Mouse (Mus musculus) limb, embryonic 12.5 days (tissue): Measurements from ENCODE around the gene Kif17. TPM values are rescaled to one million over a fixed set of nuclear protein-coding genes. Genes with fewer than 3 reads are reported as not detected.

Experiments
- ATAC-seq: fragments of 200-750 bp; cut with Nextera tagmentation; 2 replicates; pipeline ENCODE4 v1.8.0; 2017; ENCODE audit warnings: low read depth, moderate TSS enrichment; ENCODE audit not compliant: insufficient number of reproducible peaks, insufficient read depth, low FRiP score, low TSS enrichment
- H3K27ac ChIP-seq: fragments of 300-500 bp; sonication (generic); 2 replicates; pipeline ENCODE4 v1.5.1; 2016; ENCODE audit warnings: mild to moderate bottlenecking, moderate library complexity
- H3K27me3 ChIP-seq: fragments of 300-500 bp; sonication (generic); 2 replicates; pipeline ENCODE4 v1.6.1; 2016; ENCODE audit warnings: mild to moderate bottlenecking, moderate library complexity
- H3K36me3 ChIP-seq: fragments of 300-500 bp; sonication (generic); 2 replicates; pipeline ENCODE4 v1.6.1; 2016; ENCODE audit warnings: mild to moderate bottlenecking, moderate library complexity
- H3K4me1 ChIP-seq: fragments of 300-500 bp; sonication (generic); replicated peaks from 2 replicates; pipeline ENCODE4 v1.6.1; 2016
- H3K4me2 ChIP-seq: fragments of 300-500 bp; sonication (generic); 2 replicates; pipeline ENCODE4 v1.6.1; 2016; ENCODE audit warnings: mild to moderate bottlenecking, moderate library complexity
- H3K4me3 ChIP-seq: fragments of 300-500 bp; sonication (generic); replicated peaks from 2 replicates; pipeline ENCODE4 v1.5.1; 2016; ENCODE audit warnings: mild to moderate bottlenecking
- H3K9ac ChIP-seq: fragments of 300-500 bp; sonication (generic); replicated peaks from 2 replicates; pipeline ENCODE4 v1.6.1; 2016; ENCODE audit warnings: mild to moderate bottlenecking, moderate library complexity
- H3K9me3 ChIP-seq: fragments of 300-500 bp; sonication (generic); 2 replicates; pipeline ENCODE4 v1.6.1; 2016; ENCODE audit warnings: mild to moderate bottlenecking, moderate library complexity
- WGBS: fragments of 180-500 bp; shearing (Covaris S2); methylation state at CpG from one replicate; pipeline ENCODE4 v1.1.7; 2016; 5-methylcytosine and 5-hydroxymethylcytosine counted together
- polyA plus RNA-seq: library from polyadenylated mRNA; unstranded; fragments of >200 nt; fragmentation: Nextera tagmentation; extraction: Ambion mirVana; gene quantifications from 2 replicates; pipeline ENCODE4 v1.2.1, GENCODE M21; 2016

Gene Kif17
- polyA plus RNA-seq: 1.0 and 1.3 TPM in 2 replicates

DNA sequence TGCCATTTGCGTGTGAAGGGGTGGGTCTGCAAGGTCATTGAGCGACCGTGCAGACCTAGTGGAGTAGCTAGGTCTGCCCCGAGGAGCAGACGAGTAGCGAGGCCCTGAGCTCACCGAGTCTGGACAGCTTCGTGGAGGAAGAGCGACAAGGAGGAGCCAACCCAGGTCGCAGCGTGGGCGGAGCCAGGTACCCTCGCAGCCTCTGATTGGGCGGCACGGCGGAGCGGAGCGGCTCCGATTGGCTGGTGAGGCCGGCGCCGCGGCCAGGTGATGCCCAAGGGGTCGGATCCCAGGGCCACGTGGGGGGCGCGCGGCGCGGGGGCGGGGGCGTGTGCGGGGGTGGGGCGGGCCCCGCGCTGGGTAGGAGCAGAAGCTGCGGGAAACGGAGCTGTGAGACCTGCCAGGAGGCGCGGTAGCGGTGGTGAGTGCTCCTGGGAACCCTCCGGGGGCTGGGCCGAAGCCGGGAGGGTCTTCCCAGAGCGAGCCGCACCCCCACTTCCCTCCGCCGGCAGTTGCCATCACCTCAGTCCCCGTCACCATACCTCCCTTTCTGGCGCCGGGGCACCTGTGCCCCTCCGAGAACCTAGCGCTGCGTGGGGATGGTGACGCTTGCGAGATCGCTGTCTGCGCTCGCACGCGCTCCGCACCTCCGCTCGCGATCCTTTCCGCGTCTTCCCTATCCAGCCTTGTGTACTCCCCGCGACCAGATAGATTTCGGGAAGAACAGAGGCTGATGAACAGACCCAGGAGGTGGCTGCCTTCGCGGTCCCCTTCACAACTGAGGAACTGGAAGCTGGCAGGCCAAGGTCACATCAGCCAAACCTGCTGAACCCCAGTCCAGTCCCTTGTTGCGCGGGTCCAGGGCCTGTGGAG is at the start of gene Kif17, which contains the start of gene Sh2d5:
TSS of gene Kif17 (plus strand) at position 348 of the 873 bp plus-strand sequence.
TSS of gene Sh2d5 (plus strand) at position 316 of the 873 bp plus-strand sequence.
- Histone ChIP-seq H3K36me3 (peaks cover 26% of the 10 kb centered on the region), H3K27me3 (peaks cover 63% of the 10 kb centered on the region), H3K4me1 (peaks cover 41% of the 10 kb centered on the region), H3K27ac (no peak within 1 kb of the TSS), H3K4me3 (peak within 1 kb of the TSS; percentile 58), H3K4me2 (peak within 1 kb of the TSS; percentile 99), H3K9me3 (no peaks in the 10 kb centered on the region), H3K9ac (peak within 1 kb of the TSS; percentile 47)
- under 1% methylated on average over 64 of the region's 74 CpGs for WGBS
- peak; percentile 72 for ATAC-seq

DNA sequence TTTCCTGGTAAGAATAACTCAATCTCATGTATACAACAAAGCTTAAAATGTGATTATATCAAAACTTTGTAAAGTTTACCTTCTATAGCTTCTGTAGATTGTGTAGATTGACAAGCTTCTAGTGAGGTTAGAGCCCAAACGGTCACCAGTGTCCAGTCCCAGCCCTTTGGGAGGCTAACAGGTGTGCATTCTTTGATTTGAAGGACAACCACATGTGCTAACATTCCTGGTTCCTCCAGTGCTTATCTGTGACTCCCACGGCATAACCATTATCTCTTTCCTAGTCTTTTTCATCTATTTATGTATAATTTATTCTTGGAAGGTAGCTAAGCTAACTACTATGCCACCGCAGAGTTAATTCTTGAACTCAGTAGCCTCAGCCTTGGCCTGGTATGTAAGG is 49.5 kb upstream of the Kif17 start:
- Histone ChIP-seq H3K36me3 (peaks cover 95% of the 10 kb centered on the region), H3K4me1 (no peaks in the 10 kb centered on the region), H3K9me3 (no peaks in the 10 kb centered on the region), H3K9ac (no peak overlapping the region), H3K4me2 (no peak overlapping the region), H3K27ac (no peak overlapping the region), H3K4me3 (no peak overlapping the region), H3K27me3 (no peaks in the 10 kb centered on the region)
- no peak for ATAC-seq
- WGBS: 85% methylated on average over 3 of the region's 3 CpGs

DNA sequence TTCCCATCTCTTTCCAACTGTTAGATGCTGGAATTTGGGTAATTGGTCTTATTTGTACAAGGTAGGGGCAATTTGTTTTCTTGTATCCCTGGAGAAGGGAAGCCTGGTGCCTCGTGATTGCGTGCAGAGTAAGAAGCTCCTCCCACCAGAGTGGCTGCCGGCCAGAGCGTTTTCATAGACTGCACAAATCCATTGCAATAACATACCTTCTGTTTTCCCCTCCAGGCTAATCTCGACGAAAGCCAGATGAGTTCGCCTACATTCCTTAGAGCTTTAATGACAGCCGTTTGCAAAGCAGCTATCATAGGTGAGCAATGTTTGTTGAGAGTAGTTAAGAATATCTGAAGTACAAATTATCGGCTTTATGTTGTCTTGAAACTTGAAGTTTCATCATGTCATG is 48.5 kb upstream of the Kif17 start:
- Histone ChIP-seq H3K27ac (no peak overlapping the region), H3K4me2 (no peak overlapping the region), H3K9me3 (no peaks in the 10 kb centered on the region), H3K36me3 (peaks cover 93% of the 10 kb centered on the region), H3K9ac (no peak overlapping the region), H3K27me3 (no peaks in the 10 kb centered on the region), H3K4me1 (no peaks in the 10 kb centered on the region), H3K4me3 (no peak overlapping the region)
- no peak for ATAC-seq
- 68% methylated on average over 9 of the region's 9 CpGs for WGBS

DNA sequence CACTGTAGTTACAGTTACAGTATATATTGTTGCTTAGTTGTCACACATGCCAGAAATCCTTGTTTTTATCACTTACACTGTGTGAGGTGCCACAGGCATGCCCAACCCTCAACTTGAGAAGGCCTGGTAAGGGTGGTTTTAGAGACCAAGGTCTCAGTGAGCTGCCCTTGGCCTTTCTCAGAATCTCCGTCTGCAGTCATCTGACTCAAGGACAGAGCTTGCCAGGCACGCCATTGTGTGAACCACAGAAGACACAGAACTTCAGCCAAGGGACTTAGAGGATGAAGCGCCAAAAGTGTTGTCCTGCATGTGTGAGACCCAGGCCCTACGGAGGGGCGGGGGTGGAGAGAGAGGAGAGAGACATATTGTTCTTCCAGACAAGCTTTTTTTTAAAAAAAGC is 40.1 kb upstream of the Kif17 start:
- WGBS: 90% methylated on average over 5 of the region's 5 CpGs
- no peak for ATAC-seq
- Histone ChIP-seq H3K36me3 (peaks cover 46% of the 10 kb centered on the region), H3K4me3 (no peak overlapping the region), H3K4me2 (no peak overlapping the region), H3K4me1 (no peaks in the 10 kb centered on the region), H3K27me3 (no peaks in the 10 kb centered on the region), H3K27ac (no peak overlapping the region), H3K9ac (no peak overlapping the region), H3K9me3 (no peaks in the 10 kb centered on the region)

DNA sequence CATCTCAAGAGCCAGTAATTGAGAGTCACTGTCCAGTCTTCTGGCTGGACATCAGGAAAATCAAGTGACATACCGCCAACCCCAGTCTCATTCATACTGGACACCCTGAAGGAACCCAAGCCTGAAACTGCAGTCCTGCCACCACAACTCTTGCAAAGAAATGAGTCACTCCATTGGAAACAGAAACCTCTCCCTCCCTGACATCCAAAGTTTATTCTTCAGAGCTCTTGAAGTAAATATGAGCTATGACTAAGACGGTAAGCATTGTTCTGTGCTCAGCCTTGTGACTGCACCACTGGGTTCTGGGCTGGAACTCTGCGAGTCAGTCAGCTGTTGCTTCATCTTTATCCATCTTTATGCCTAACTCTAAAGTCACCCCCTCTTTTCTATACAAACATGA is 36.4 kb upstream of the Kif17 start:
- 89% methylated on average over 3 of the region's 3 CpGs for WGBS
- Histone ChIP-seq H3K36me3 (peaks cover 20% of the 10 kb centered on the region), H3K4me1 (peaks cover 19% of the 10 kb centered on the region), H3K4me3 (no peak overlapping the region), H3K27me3 (no peaks in the 10 kb centered on the region), H3K27ac (no peak overlapping the region), H3K9ac (no peak overlapping the region), H3K9me3 (no peaks in the 10 kb centered on the region), H3K4me2 (no peak overlapping the region)
- no peak for ATAC-seq

DNA sequence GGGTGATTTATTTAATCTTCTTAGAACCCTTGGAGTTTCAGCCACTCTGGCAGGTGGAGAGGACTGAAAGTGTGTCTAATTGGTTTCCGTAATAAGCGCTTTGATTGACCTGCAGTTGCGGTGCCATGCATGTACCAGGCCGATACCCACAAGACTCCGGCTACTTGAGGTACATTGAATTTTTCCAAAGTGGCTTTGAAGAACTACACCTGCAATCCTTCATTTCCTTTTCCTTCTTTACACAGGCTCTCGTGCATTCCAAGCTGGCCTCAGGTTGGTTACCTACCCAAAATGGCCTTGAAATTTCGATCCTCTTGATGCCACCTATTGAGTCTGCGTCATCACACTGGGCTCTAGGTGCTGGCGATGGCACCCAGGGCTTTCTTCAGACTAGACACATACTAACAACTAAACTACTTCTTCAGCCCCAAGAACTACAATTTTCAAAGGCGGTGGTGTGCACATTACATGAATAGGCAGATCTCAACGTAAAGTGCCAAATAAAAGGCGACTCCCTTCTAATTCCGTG is 34.5 kb upstream of the Kif17 start:
- H3K4me2 ChIP-seq: peak overlapping the region; percentile 78
- peaks cover 27% of the 10 kb centered on the region for H3K4me1 ChIP-seq
- no peaks in the 10 kb centered on the region for H3K9me3 ChIP-seq
- peak overlapping the region; percentile 99 for H3K27ac ChIP-seq
- H3K36me3 ChIP-seq: peaks cover 14% of the 10 kb centered on the region; the same call in 1 of the 2 replicates
- H3K27me3 ChIP-seq: no peaks in the 10 kb centered on the region
- no peak for ATAC-seq
- 47% methylated on average over 13 of the region's 13 CpGs for WGBS
- H3K4me3 ChIP-seq: peak overlapping the region; percentile 100
- H3K9ac ChIP-seq: peak overlapping the region; percentile 97

DNA sequence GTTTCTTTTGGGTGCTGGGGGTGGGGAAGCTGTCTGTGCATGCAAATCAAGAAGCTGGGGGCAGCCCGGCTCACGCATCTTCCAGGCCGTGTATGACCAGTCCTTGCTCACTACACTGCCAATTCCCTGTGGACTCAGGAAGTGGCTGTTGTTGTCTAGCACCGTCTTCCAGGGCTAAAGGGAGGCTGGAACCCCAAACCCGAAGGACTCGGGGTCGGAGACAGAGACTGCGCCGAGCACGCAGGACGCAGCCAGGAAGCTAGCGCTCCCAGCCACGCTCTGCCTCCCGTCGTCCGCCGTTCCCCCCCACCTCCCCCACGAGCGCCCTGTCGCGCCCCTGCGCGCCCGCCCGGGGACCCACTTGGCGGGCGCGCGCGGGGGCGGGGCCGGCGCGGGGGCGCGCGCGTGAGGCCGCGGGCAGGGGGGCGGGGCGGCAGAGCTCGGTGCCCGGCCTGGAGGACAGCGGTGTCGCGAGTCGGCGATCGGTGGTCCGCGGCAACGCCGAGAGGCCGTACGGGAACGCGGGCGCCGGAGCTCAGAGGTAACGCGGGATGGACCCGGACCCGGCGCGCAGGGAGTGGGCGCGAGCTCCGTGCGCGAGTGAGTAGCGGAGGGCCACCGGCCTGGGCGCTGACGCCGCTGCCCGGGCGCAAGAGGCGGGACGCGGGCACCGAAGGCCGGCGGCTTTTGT is 33.9 kb upstream of the Kif17 start, which contains the start of gene Hp1bp3:
TSS of gene Hp1bp3 (plus strand) at position 97 of the 691 bp plus-strand sequence.
- H3K36me3 ChIP-seq: peaks cover 16% of the 10 kb centered on the region; the same call in 1 of the 2 replicates
- H3K9ac ChIP-seq: peak within 1 kb of the TSS; percentile 97
- H3K4me2 ChIP-seq: peak within 1 kb of the TSS; percentile 78
- peaks cover 27% of the 10 kb centered on the region for H3K4me1 ChIP-seq
- under 1% methylated on average over 81 of the region's 84 CpGs for WGBS
- peak within 1 kb of the TSS; percentile 99 for H3K27ac ChIP-seq
- H3K4me3 ChIP-seq: peak within 1 kb of the TSS; percentile 100
- no peaks in the 10 kb centered on the region for H3K9me3 ChIP-seq
- no peaks in the 10 kb centered on the region for H3K27me3 ChIP-seq
- peak; percentile 68 for ATAC-seq

DNA sequence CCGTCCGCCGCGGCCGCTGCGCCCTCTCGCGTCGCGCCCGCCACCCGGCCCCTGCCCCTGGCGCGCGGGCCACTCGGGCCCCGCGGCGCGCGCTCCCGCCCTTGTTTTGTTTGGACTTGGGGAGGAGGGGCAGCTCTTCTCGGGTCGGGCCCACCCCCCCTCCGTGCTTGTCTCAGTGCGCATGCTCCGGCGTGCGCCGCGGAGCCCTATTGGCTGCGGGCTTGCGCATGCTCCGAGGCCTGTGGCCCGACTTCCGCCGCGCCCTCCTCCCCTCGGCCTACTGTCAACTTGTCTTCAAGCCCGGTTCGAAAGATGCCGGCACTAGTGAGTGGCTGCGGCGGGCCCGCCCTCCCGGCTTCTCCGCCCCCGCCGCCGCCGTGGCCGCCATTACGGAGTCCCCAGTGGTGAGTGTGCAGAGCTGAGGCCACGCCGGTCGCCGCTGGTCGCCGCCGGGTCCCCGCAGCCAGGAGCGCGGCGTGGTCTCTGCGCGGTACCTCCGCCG is 33.3 kb upstream of the Kif17 start:
- H3K9ac ChIP-seq: peak overlapping the region; percentile 97

DNA sequence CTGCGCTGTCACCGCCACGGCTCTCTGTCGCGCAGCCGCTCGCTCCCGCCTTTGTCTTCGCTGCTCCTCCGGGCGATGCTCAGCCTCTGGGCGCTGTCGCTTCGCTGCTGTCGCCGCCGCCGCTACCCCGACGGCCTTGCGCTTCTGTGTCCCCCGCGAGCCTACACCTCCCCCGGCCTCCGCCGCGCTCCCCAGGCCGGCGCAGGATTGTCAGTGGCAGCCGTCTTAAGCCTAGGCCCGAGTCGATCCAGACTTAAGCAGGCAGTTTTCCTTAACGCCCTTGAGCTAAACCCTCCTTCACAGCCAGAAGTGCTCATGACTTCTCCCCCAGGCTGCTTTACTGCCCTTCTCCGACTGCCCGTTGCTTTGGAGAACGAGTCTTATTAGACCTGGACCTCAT is 32.8 kb upstream of the Kif17 start:
- Histone ChIP-seq H3K9ac (peak overlapping the region; percentile 97), H3K9me3 (no peaks in the 10 kb centered on the region), H3K27me3 (no peaks in the 10 kb centered on the region), H3K4me3 (peak overlapping the region; percentile 100), H3K4me1 (peaks cover 27% of the 10 kb centered on the region), H3K4me2 (peak overlapping the region; percentile 78), H3K27ac (peak overlapping the region; percentile 99), H3K36me3 (peaks cover 25% of the 10 kb centered on the region)
- under 1% methylated on average over 36 of the region's 36 CpGs for WGBS
- ATAC-seq: no peak

More for the DNA sequence above, 33.3 kb upstream of the Kif17 start:
- peak; percentile 92 for ATAC-seq
- WGBS: under 1% methylated on average over 59 of the region's 68 CpGs
- Histone ChIP-seq H3K4me3 (peak overlapping the region; percentile 100), H3K27ac (peak overlapping the region; percentile 99), H3K4me2 (peak overlapping the region; percentile 78), H3K27me3 (no peaks in the 10 kb centered on the region), H3K4me1 (peaks cover 27% of the 10 kb centered on the region), H3K36me3 (peaks cover 20% of the 10 kb centered on the region), H3K9me3 (no peaks in the 10 kb centered on the region)

DNA sequence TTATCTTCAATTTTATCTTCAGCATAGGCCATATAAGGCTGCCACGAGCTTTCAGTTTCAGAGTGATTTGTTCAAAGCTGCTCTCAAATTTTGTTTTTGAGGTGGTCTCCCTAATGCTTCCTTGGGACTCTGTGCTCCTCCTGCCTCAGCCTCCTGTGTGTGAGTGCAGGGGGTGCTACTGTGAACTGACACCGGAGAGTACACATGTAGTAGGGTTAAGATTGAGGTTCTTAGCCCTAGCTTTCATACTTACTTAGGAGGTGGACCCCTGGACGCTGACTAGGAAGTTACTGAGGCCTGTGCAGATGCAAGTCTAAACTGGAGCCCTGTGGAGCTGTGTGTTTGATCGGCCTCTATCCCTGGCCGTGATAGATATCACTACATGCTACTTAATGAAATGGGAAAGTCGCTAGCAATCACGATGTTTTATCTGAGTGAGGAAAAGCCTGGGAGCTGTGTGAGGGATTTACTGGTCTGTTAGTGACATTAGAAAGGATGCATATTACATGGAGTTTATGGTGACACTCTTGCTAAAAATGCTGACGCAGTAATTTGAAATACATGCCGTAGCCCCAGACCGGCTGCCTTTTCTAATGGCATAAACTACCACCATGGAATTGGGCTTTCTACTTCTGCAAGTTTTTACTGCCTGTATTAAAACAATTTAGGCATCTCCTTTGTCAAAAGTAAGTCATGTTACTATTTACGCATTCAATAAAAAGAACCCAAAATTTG is 32.1 kb upstream of the Kif17 start:
- peaks cover 32% of the 10 kb centered on the region for H3K36me3 ChIP-seq
- H3K27ac ChIP-seq: no peak overlapping the region
- peak overlapping the region; percentile 100 for H3K4me3 ChIP-seq
- WGBS: 84% methylated on average over 11 of the region's 11 CpGs
- ATAC-seq: no peak
- peaks cover 29% of the 10 kb centered on the region for H3K4me1 ChIP-seq
- H3K9ac ChIP-seq: peak overlapping the region; percentile 97
- H3K9me3 ChIP-seq: no peaks in the 10 kb centered on the region
- H3K27me3 ChIP-seq: no peaks in the 10 kb centered on the region
- peak overlapping the region; percentile 78 for H3K4me2 ChIP-seq
